23 mouse cellular contexts compared by ENCODE assay signal in genomic region chr19:58059719-58060118, GRCm38 (mm10).
DNase-seq lines count a peak whose midpoint lies in the region; ATAC-seq and TF ChIP-seq lines count a peak whose summit lies in the region.
"Had no signal": no experiment of that assay in that cellular context is flagged by ENCODE, and none has a peak within 500 bp of the region (broad histone marks: within the 10 kb centered on the region; RNA-seq: fewer than 3 reads in every experiment).

No protein-coding gene starts in this region.

- no peak for ATAC-seq in midbrain, embryonic 16.5 days
- ATAC-seq in forebrain, embryonic 14.5 days, result 0 out of 2 replicates have a peak, but pooled peaks have one; percentile 50
- no peak for ATAC-seq in midbrain, embryonic 14.5 days (ENCODE audit: low FRiP score, low TSS enrichment)
- ATAC-seq: activated CD4-positive, CD25-positive, alpha-beta regulatory T cell, adult 4 months had no signal

- intact Hi-C loops in heart, postnatal 36 days (cut with DNase I), result no loop called here

- H3K9me3 ChIP-seq in midbrain, embryonic 10.5 days (replicated peaks), result no peaks in the 10 kb centered on the region
- no peaks in the 10 kb centered on the region for H3K9me3 ChIP-seq in midbrain, embryonic 16.5 days (replicated peaks; ENCODE audit: control insufficient read depth, low read length, poor library complexity, severe bottlenecking)
- H3K9me3 ChIP-seq in forebrain, embryonic 14.5 days (replicated peaks; ENCODE audit: control insufficient read depth, low read length), result no peaks in the 10 kb centered on the region
- no peaks in the 10 kb centered on the region for H3K9me3 ChIP-seq in midbrain, embryonic 14.5 days (ENCODE audit: control insufficient read depth, low read length)
- H3K9me3 ChIP-seq: limb, embryonic 15.5 days; lung, embryonic 15.5 days; neural tube, embryonic 12.5 days had no signal

- H3K9ac ChIP-seq in midbrain, embryonic 16.5 days (ENCODE audit: low read depth, low read length), result no peak overlapping the region
- no peak overlapping the region for H3K9ac ChIP-seq in forebrain, embryonic 14.5 days (ENCODE audit: low read length)
- no peak overlapping the region for H3K9ac ChIP-seq in midbrain, embryonic 14.5 days (replicated peaks; ENCODE audit: low read length)
- H3K9ac ChIP-seq: limb, embryonic 15.5 days; liver, embryonic 14.5 days; lung, embryonic 15.5 days; neural tube, embryonic 12.5 days had no signal

- H3K36me3 ChIP-seq in midbrain, embryonic 10.5 days, result no peaks in the 10 kb centered on the region
- no peaks in the 10 kb centered on the region for H3K36me3 ChIP-seq in midbrain, embryonic 16.5 days (ENCODE audit: control insufficient read depth, insufficient read depth, low read length)
- no peaks in the 10 kb centered on the region for H3K36me3 ChIP-seq in forebrain, embryonic 14.5 days (ENCODE audit: control insufficient read depth, insufficient read depth, low read length)
- no peaks in the 10 kb centered on the region for H3K36me3 ChIP-seq in midbrain, embryonic 14.5 days (ENCODE audit: control insufficient read depth, insufficient read depth, low read length)
- no peaks in the 10 kb centered on the region for H3K36me3 ChIP-seq in thymus, adult 2 months (ENCODE audit: control insufficient read depth, insufficient read depth, low read length)
- H3K36me3 ChIP-seq: limb, embryonic 15.5 days; lung, embryonic 15.5 days; neural tube, embryonic 12.5 days had no signal

- H3K4me2 ChIP-seq in midbrain, embryonic 16.5 days (ENCODE audit: low read length), result no peak overlapping the region
- no peak overlapping the region for H3K4me2 ChIP-seq in forebrain, embryonic 14.5 days (ENCODE audit: low read length)
- 0 out of 2 replicates have a peak overlapping the region, but pooled peaks have one; percentile 9 for H3K4me2 ChIP-seq in midbrain, embryonic 14.5 days (ENCODE audit: low read length)
- H3K4me2 ChIP-seq: limb, embryonic 15.5 days had no signal

- WGBS in midbrain, embryonic 10.5 days, result 35% methylated on average over 9 of the region's 9 CpGs
- 18% methylated on average over 9 of the region's 9 CpGs for WGBS in midbrain, embryonic 16.5 days
- 10% methylated on average over 9 of the region's 9 CpGs for WGBS in forebrain, embryonic 14.5 days
- WGBS in midbrain, embryonic 14.5 days, result 20% methylated on average over 9 of the region's 9 CpGs
- WGBS in thymus, adult 2 months, result 82% methylated on average over 9 of the region's 9 CpGs

- peak; percentile 27 for DNase-seq in heart, adult 11 months
- DNase-seq in heart, postnatal 36 days, result no peak
- no peak for DNase-seq in midbrain, embryonic 10.5 days (ENCODE audit: low spot score)
- DNase-seq in forebrain, embryonic 14.5 days (ENCODE audit: low spot score), result peak; percentile 75
- peak; percentile 47 for DNase-seq in midbrain, embryonic 14.5 days
- no peak for DNase-seq in thymus, adult 2 months
- no peak for DNase-seq in thymus, postnatal 0 days (ENCODE audit: low spot score)
- DNase-seq: adrenal gland, adult 8-10 months; cerebellum, adult 18-20 months; cerebellum, postnatal 25 days; gastrocnemius, postnatal 14 days; kidney, adult 11 months; layer of hippocampus, adult 9-11 months; lung, postnatal 4 days; right cerebral cortex, postnatal 14 days; thymus, postnatal 25 days had no signal

- H3K27ac ChIP-seq in midbrain, embryonic 10.5 days (replicated peaks), result 0 out of 2 replicates have a peak overlapping the region, but pooled peaks have one; percentile 17
- H3K27ac ChIP-seq in midbrain, embryonic 16.5 days (ENCODE audit: low read length), result no peak overlapping the region
- no peak overlapping the region for H3K27ac ChIP-seq in forebrain, embryonic 14.5 days (ENCODE audit: low read depth, low read length)
- 0 out of 2 replicates have a peak overlapping the region, but pooled peaks have one; percentile 3 for H3K27ac ChIP-seq in midbrain, embryonic 14.5 days (replicated peaks; ENCODE audit: low read depth, low read length)
- no peak overlapping the region for H3K27ac ChIP-seq in thymus, adult 2 months (ENCODE audit: control insufficient read depth, insufficient read depth, low read length)
- H3K27ac ChIP-seq: left cerebral cortex, adult 2 months; limb, embryonic 15.5 days; liver, embryonic 14.5 days; lung, embryonic 15.5 days; neural tube, embryonic 12.5 days had no signal

- no peak for TF ChIP-seq CTCF in thymus, adult 2 months (IDR thresholded peaks at IDR 0.05; ENCODE audit: borderline replicate concordance, control insufficient read depth, extremely low read depth, insufficient read depth, low read length, poor library complexity)

- no peak for TF ChIP-seq POLR2A in thymus, adult 2 months (IDR thresholded peaks at IDR 0.05; ENCODE audit: control insufficient read depth, extremely low read depth, insufficient read depth, low read length, poor library complexity)

- H3K27me3 ChIP-seq in midbrain, embryonic 10.5 days (ENCODE audit: low read depth, poor library complexity, severe bottlenecking), result peaks cover 14% of the 10 kb centered on the region; the same call in 1 of the 2 replicates
- H3K27me3 ChIP-seq in midbrain, embryonic 16.5 days (ENCODE audit: control insufficient read depth, insufficient read depth, low read depth, low read length), result no peaks in the 10 kb centered on the region
- no peaks in the 10 kb centered on the region for H3K27me3 ChIP-seq in forebrain, embryonic 14.5 days (replicated peaks; ENCODE audit: control insufficient read depth, insufficient read depth, low read length)
- no peaks in the 10 kb centered on the region for H3K27me3 ChIP-seq in midbrain, embryonic 14.5 days (ENCODE audit: control insufficient read depth, insufficient read depth, low read length)
- H3K27me3 ChIP-seq in thymus, adult 2 months (ENCODE audit: control insufficient read depth, insufficient read depth, low read length), result no peaks in the 10 kb centered on the region
- H3K27me3 ChIP-seq: limb, embryonic 15.5 days; lung, embryonic 15.5 days; neural tube, embryonic 12.5 days had no signal

- H3K4me1 ChIP-seq in midbrain, embryonic 10.5 days, result peaks cover 56% of the 10 kb centered on the region
- peaks cover 39% of the 10 kb centered on the region for H3K4me1 ChIP-seq in midbrain, embryonic 16.5 days (ENCODE audit: control insufficient read depth, insufficient read depth, low read length)
- H3K4me1 ChIP-seq in forebrain, embryonic 14.5 days (ENCODE audit: control insufficient read depth, insufficient read depth, low read length), result peaks cover 32% of the 10 kb centered on the region
- peaks cover 48% of the 10 kb centered on the region for H3K4me1 ChIP-seq in midbrain, embryonic 14.5 days (ENCODE audit: control insufficient read depth, insufficient read depth, low read length)
- 0 out of 2 replicates have a peak, but pooled peaks cover 3% of the 10 kb centered on the region for H3K4me1 ChIP-seq in thymus, adult 2 months (replicated peaks; ENCODE audit: control insufficient read depth, insufficient read depth, low read length)

- H3K4me3 ChIP-seq in midbrain, embryonic 10.5 days, result no peak overlapping the region
- H3K4me3 ChIP-seq in midbrain, embryonic 16.5 days (ENCODE audit: low read depth, low read length), result no peak overlapping the region
- no peak overlapping the region for H3K4me3 ChIP-seq in forebrain, embryonic 14.5 days (ENCODE audit: low read depth, low read length)
- no peak overlapping the region for H3K4me3 ChIP-seq in midbrain, embryonic 14.5 days (replicated peaks; ENCODE audit: low read depth, low read length)
- H3K4me3 ChIP-seq in thymus, adult 2 months (ENCODE audit: control insufficient read depth, insufficient read depth, low read length), result no peak overlapping the region
- H3K4me3 ChIP-seq: left cerebral cortex, adult 2 months; limb, embryonic 15.5 days; lung, embryonic 15.5 days; neural tube, embryonic 12.5 days had no signal

Comparison
In these comparisons a context has a peak if more than half of its experiments do, and no peak if none do; other contexts are left out.
1. DNase-seq: peak in heart, adult 11 months (single experiment), forebrain, embryonic 14.5 days (single experiment) and midbrain, embryonic 14.5 days (single experiment); none in heart, postnatal 36 days (0 of 2), midbrain, embryonic 10.5 days (single experiment), thymus, adult 2 months (single experiment) and thymus, postnatal 0 days (single experiment).
2. H3K27ac ChIP-seq: peak in midbrain, embryonic 10.5 days (single experiment) and midbrain, embryonic 14.5 days (single experiment); none in midbrain, embryonic 16.5 days (single experiment), forebrain, embryonic 14.5 days (single experiment) and thymus, adult 2 months (single experiment).